Mouse (Mus musculus): ENCODE data around the gene Ppp1r14c. TPM values are rescaled to one million over a fixed set of nuclear protein-coding genes. Genes with fewer than 3 reads are reported as not detected.

Gene Ppp1r14c
- polyA plus RNA-seq, 1 experiment from 2014 or later = 66.5 TPM

Small RNA genes lying within 50 kb of the gene (microRNA-seq; reads per million reads assigned to microRNA genes)
- not detected for gene Gm24482

Other genes with a start within 250 kb of the Ppp1r14c start
- not detected in 2 replicates for gene H60c, start 98.3 kb upstream of the Ppp1r14c start, polyA plus RNA-seq (2015; fragmentation: Nextera tagmentation; extraction: Ambion mirVana)
- gene Iyd, start 174.2 kb downstream of the Ppp1r14c start, polyA plus RNA-seq (2015; fragmentation: Nextera tagmentation; extraction: Ambion mirVana) = 0.37 and 0.45 TPM in 2 replicates